Mouse (Mus musculus) CD4-positive naive resting alpha-beta T cell, adult 76 days (primary cell): ENCODE results near the gene Hist1h2ao. TPM values are rescaled to one million over a fixed set of nuclear protein-coding genes. Genes with fewer than 3 reads are reported as not detected.

ENCODE experiments used
- total RNA-seq: library from RNA; stranded (reverse); gene quantifications from one replicate; pipeline ENCODE4 v1.2.4, GENCODE M21; 2023

Gene Hist1h2ao
- total RNA-seq: 52.1 TPM

GRCm38 (mm10) chr13:21810073-21810472, at the start of gene Hist1h2ao, which contains the start of gene Hist1h2bq:
Hist1h2ao (plus strand) TSS chr13:21810465.
Hist1h2bq (minus strand) TSS chr13:21810197.

GRCm38 (mm10) chr13:21779767-21780731, 30.2 kb upstream of the Hist1h2ao start, which contains the start of gene Hist1h1b:
Hist1h1b (minus strand) TSS chr13:21780625.

GRCm38 (mm10) chr13:21783255-21783617, 27.0 kb upstream of the Hist1h2ao start, which contains the start of gene Hist1h3i:
Hist1h3i (minus strand) TSS chr13:21783370.

GRCm38 (mm10) chr13:21786899-21787629, 23.2 kb upstream of the Hist1h2ao start, which contains the start of the genes Hist1h2an and Hist1h2bp:
Hist1h2an (minus strand) TSS chr13:21787218.
Hist1h2bp (plus strand) TSS chr13:21787461.

GRCm38 (mm10) chr13:21811539-21811938, 1.3 kb downstream of the Hist1h2ao start, which contains the start of gene Hist1h4m:
Hist1h4m (plus strand) TSS chr13:21811746.

GRCm38 (mm10) chr13:21831418-21832394, 21.4 kb downstream of the Hist1h2ao start, which contains the start of gene Hist1h4n:
Hist1h4n (minus strand) TSS chr13:21832196.

GRCm38 (mm10) chr13:21833461-21833860, 23.2 kb downstream of the Hist1h2ao start, which contains the start of the genes Hist1h2ap and Hist1h2br:
Hist1h2ap (minus strand) TSS chr13:21833507.
Hist1h2br (plus strand) TSS chr13:21833743.

Other genes with a start within 250 kb of the Hist1h2ao start
- gene Olfr1364, start 228.7 kb upstream of the Hist1h2ao start, total RNA-seq: not detected
- gene Olfr1362, start 196.4 kb upstream of the Hist1h2ao start, total RNA-seq: not detected
- gene Olfr11, start 167.9 kb upstream of the Hist1h2ao start, total RNA-seq: not detected
- gene Olfr1361, start 147.1 kb upstream of the Hist1h2ao start, total RNA-seq: not detected
- gene Olfr1360, start 133.1 kb upstream of the Hist1h2ao start, total RNA-seq: not detected
- gene Olfr1359, start 112.4 kb upstream of the Hist1h2ao start, total RNA-seq: not detected
- gene Hist1h2bl, start 94.3 kb upstream of the Hist1h2ao start, total RNA-seq: 38.5 TPM
- gene Hist1h2ai, start 94.0 kb upstream of the Hist1h2ao start, total RNA-seq: 23.2 TPM
- gene Hist1h3h, start 92.8 kb upstream of the Hist1h2ao start, total RNA-seq: 51.3 TPM
- gene Hist1h2bm, start 88.4 kb upstream of the Hist1h2ao start, total RNA-seq: 9.1 TPM
- 8.5 TPM for gene Hist1h4j, start 75.4 kb upstream of the Hist1h2ao start, total RNA-seq
- 192 TPM for gene Hist1h4k, start 60.0 kb upstream of the Hist1h2ao start, total RNA-seq
- gene Hist1h2ak, start 56.6 kb upstream of the Hist1h2ao start, total RNA-seq: 29.1 TPM
- gene Hist1h2bn, start 56.3 kb upstream of the Hist1h2ao start, total RNA-seq: 72.0 TPM
- 15.4 TPM for gene Hist1h1b, start 29.8 kb upstream of the Hist1h2ao start, total RNA-seq
- 103 TPM for gene Hist1h3i, start 27.1 kb upstream of the Hist1h2ao start, total RNA-seq
- gene Hist1h2an, start 23.2 kb upstream of the Hist1h2ao start, total RNA-seq: 12.5 TPM
- gene Hist1h2bp, start 23.0 kb upstream of the Hist1h2ao start, total RNA-seq: 14.0 TPM
- gene Hist1h2bq, start 268 bp upstream of the Hist1h2ao start, total RNA-seq: 25.5 TPM
- gene Hist1h4m, start 1.3 kb downstream of the Hist1h2ao start, total RNA-seq: 202 TPM
- gene Hist1h4n, start 21.7 kb downstream of the Hist1h2ao start, total RNA-seq: not detected
- gene Hist1h2ap, start 23.0 kb downstream of the Hist1h2ao start, total RNA-seq: 61.1 TPM
- 25.7 TPM for gene Hist1h2br, start 23.3 kb downstream of the Hist1h2ao start, total RNA-seq
- 3.5 TPM for gene Zfp184, start 134.6 kb downstream of the Hist1h2ao start, total RNA-seq
- not detected for gene Pom121l2, start 170.7 kb downstream of the Hist1h2ao start, total RNA-seq
- gene Prss16, start 199.3 kb downstream of the Hist1h2ao start, total RNA-seq: 0.53 TPM
- 27.0 TPM for gene Hist1h2ah, start 225.1 kb downstream of the Hist1h2ao start, total RNA-seq
- 29.9 TPM for gene Hist1h2bk, start 225.4 kb downstream of the Hist1h2ao start, total RNA-seq
- gene Hist1h4i, start 230.9 kb downstream of the Hist1h2ao start, total RNA-seq: 44.4 TPM
- 28.7 TPM for gene Hist1h2ag, start 232.5 kb downstream of the Hist1h2ao start, total RNA-seq
- 24.6 TPM for gene Hist1h2bj, start 232.7 kb downstream of the Hist1h2ao start, total RNA-seq